Mouse (Mus musculus) liver, adult 2 months (tissue): Measurements from ENCODE around the gene Hamp. TPM values are rescaled to one million over a fixed set of nuclear protein-coding genes. Genes with fewer than 3 reads are reported as not detected.

Experiments used
- DNase-seq: peaks from one replicate; pipeline ENCODE4 v3.0.0-alpha.2; 2011; ENCODE audit warnings: low read depth, low spot score; ENCODE audit errors: extremely low read depth
- H3K27ac ChIP-seq: fragments of 200-500 bp; replicated peaks from 2 replicates; pipeline ENCODE4 v1.5.1; 2012; ENCODE audit warnings: low read depth, mild to moderate bottlenecking, control low read depth, inconsistent platforms, low read length; ENCODE audit not compliant: insufficient read depth
- H3K27me3 ChIP-seq: fragments of 200-500 bp; 2 replicates; pipeline ENCODE4 v1.6.1; 2012; ENCODE audit warnings: mild to moderate bottlenecking, moderate library complexity, low read length, inconsistent platforms; ENCODE audit not compliant: control insufficient read depth, insufficient read depth
- H3K36me3 ChIP-seq: fragments of 200-500 bp; 2 replicates; pipeline ENCODE4 v1.6.1; 2012; ENCODE audit warnings: low read length, inconsistent platforms; ENCODE audit not compliant: control insufficient read depth, insufficient read depth
- H3K4me1 ChIP-seq: fragments of 200-500 bp; 2 replicates; pipeline ENCODE4 v1.6.1; 2011; ENCODE audit warnings: low read length; ENCODE audit not compliant: control insufficient read depth, insufficient read depth
- H3K4me3 ChIP-seq: fragments of 200-500 bp; 2 replicates; pipeline ENCODE4 v1.5.1; 2011; ENCODE audit warnings: low read depth, mild to moderate bottlenecking, control low read depth, low read length, moderate library complexity; ENCODE audit not compliant: insufficient read depth
- H3K79me2 ChIP-seq: fragments of 200-500 bp; 2 replicates; pipeline ENCODE4 v1.6.1; 2012; ENCODE audit warnings: inconsistent platforms, mild to moderate bottlenecking, low read length, moderate library complexity; ENCODE audit not compliant: control insufficient read depth, insufficient read depth
- H3K9ac ChIP-seq: fragments of 200-500 bp; 2 replicates; pipeline ENCODE4 v1.6.1; 2012; ENCODE audit warnings: low read depth, mild to moderate bottlenecking, control low read depth, inconsistent platforms, low read length
- CTCF ChIP-seq: fragments of 200-500 bp; IDR thresholded peaks from 2 replicates; pipeline ENCODE4 v1.5.1; 2011; ENCODE audit warnings: low read depth, low read length, control low read depth
- POLR2A ChIP-seq: fragments of 200-500 bp; IDR thresholded peaks from 2 replicates; pipeline ENCODE4 v1.6.1; 2011; ENCODE audit warnings: low read length, control low read depth; ENCODE audit not compliant: insufficient read depth; ENCODE audit errors: extremely low read depth
- WGBS: fragments of 180-500 bp; shearing (Covaris S2); methylation state at CpG from one replicate; pipeline ENCODE4 v1.1.7; 2018; 5-methylcytosine and 5-hydroxymethylcytosine counted together
- polyA plus RNA-seq: library from polyadenylated mRNA; depleted of rRNA; stranded (reverse); fragments of >200 nt; gene quantifications from 2 replicates; pipeline ENCODE4 v1.2.3, GENCODE M21; 2012
- total RNA-seq: library from RNA; depleted of rRNA; stranded (reverse); fragments of >200 nt; gene quantifications from 2 replicates; pipeline ENCODE4 v1.2.3, GENCODE M21; 2014

Gene Hamp
- total and polyA plus RNA-seq, 2 experiments, result 1,191 to 12,671 TPM

- H3K79me2 ChIP-seq, result 0 out of 2 replicates have a peak, but pooled peaks cover 6% of the 10 kb centered on the region
- DNase-seq, result no peak
- no peak overlapping the region for H3K4me3 ChIP-seq
- H3K27me3 ChIP-seq, result no peaks in the 10 kb centered on the region
- H3K4me1 ChIP-seq, result peaks cover 32% of the 10 kb centered on the region
- TF ChIP-seq CTCF (no peak), POLR2A (peak; percentile 27; the same call in 1 of the 2 replicates)
- WGBS, result 72% methylated on average over 9 of the region's 9 CpGs
- peak overlapping the region; percentile 99; the same call in 1 of the 2 replicates for H3K9ac ChIP-seq
- H3K27ac ChIP-seq, result no peak overlapping the region; the same call in 1 of the 2 replicates
- peaks cover 16% of the 10 kb centered on the region for H3K36me3 ChIP-seq
Measured at GRCm38 (mm10) chr7:30958866-30959487, 15.1 kb upstream of the Hamp start.

GRCm38 (mm10) chr7:30958109-30958865, 14.5 kb upstream of the Hamp start:
- H3K9ac ChIP-seq, result peak overlapping the region; percentile 99
- 61% methylated on average over 28 of the region's 28 CpGs for WGBS
- TF ChIP-seq CTCF (no peak), POLR2A (0 out of 2 replicates have a peak, but pooled peaks have one; percentile 5)
- peak overlapping the region; percentile 98 for H3K4me3 ChIP-seq
- H3K79me2 ChIP-seq, result peaks cover 6% of the 10 kb centered on the region; the same call in 1 of the 2 replicates
- H3K4me1 ChIP-seq, result peaks cover 35% of the 10 kb centered on the region
- H3K36me3 ChIP-seq, result peaks cover 18% of the 10 kb centered on the region
- peak overlapping the region; percentile 99 for H3K27ac ChIP-seq
- no peak for DNase-seq
- H3K27me3 ChIP-seq, result no peaks in the 10 kb centered on the region

DNA sequence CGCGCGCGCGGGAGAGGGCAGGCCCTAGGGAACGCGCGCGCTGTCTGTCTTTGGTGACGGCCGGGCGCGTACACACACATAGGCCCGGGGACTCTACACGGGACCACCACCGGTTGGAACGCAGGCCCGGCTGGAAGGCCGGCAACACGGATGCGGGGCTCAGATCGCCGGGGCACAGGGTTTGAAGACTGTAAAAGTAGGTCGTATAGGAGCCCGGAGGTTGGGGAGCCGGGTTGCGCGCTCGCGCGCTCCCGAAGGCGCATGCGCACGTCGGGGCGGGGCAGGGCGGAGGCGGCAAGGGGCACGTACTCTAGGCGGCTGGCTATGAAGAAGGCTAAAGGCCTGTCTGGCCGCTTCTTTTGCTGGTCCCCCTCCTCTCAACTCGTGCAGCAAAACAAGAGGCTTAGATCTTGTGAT, 13.5 kb upstream of the Hamp start:
- Histone ChIP-seq H3K27ac (peak overlapping the region; percentile 99), H3K27me3 (no peaks in the 10 kb centered on the region), H3K36me3 (peaks cover 19% of the 10 kb centered on the region), H3K79me2 (peaks cover 7% of the 10 kb centered on the region; the same call in 1 of the 2 replicates), H3K4me3 (peak overlapping the region; percentile 98), H3K4me1 (peaks cover 40% of the 10 kb centered on the region), H3K9ac (peak overlapping the region; percentile 99)
- DNase-seq, result peak; percentile 72
- no peak for TF ChIP-seq CTCF
- TF ChIP-seq POLR2A, result peak; percentile 63; the same call in 1 of the 2 replicates
- under 1% methylated on average over 43 of the region's 43 CpGs for WGBS

DNA sequence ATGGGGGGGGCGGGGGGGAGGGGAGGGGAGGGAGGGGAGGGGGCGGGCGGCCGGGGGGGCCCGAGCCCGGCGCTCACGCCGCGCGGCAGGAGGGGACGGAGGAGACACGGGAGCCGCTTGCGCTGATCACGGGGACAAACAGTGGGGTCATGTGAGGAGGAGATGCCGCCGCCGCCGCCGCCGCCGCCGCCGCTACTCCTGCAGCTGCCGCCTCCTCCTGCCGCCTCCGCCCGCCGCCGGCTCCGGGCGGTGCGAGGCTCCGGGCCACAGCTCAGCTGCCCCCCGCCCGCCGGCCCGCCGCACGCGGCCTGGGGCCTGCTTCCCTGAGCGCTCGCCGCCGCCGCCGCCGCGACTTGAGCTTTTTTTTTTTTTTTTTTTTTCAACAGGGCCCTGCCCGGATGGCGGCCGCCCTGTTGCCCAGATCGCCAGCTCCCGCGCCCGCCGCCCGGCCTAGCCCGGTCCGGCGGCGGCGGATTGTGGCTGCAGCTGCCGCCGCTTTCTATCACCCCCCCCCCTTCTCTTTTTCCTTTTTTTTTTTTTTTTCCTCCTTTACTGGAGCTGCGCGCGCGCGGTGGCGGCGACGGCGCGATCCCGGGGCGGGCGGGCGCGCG, 13.0 kb upstream of the Hamp start, which contains the start of gene Usf2:
Usf2 (minus strand) TSS at position 48 of the 611 bp plus-strand sequence.
- peaks cover 7% of the 10 kb centered on the region; the same call in 1 of the 2 replicates for H3K79me2 ChIP-seq
- peak within 1 kb of the TSS; percentile 99 for H3K9ac ChIP-seq
- H3K36me3 ChIP-seq, result peaks cover 23% of the 10 kb centered on the region
- WGBS, result under 1% methylated on average over 52 of the region's 82 CpGs
- DNase-seq, result no peak
- H3K27me3 ChIP-seq, result no peaks in the 10 kb centered on the region
- H3K4me1 ChIP-seq, result peaks cover 40% of the 10 kb centered on the region
- H3K27ac ChIP-seq, result peak within 1 kb of the TSS; percentile 99
- peak within 1 kb of the TSS; percentile 98 for H3K4me3 ChIP-seq
- TF ChIP-seq POLR2A (no peak), CTCF (no peak)

DNA sequence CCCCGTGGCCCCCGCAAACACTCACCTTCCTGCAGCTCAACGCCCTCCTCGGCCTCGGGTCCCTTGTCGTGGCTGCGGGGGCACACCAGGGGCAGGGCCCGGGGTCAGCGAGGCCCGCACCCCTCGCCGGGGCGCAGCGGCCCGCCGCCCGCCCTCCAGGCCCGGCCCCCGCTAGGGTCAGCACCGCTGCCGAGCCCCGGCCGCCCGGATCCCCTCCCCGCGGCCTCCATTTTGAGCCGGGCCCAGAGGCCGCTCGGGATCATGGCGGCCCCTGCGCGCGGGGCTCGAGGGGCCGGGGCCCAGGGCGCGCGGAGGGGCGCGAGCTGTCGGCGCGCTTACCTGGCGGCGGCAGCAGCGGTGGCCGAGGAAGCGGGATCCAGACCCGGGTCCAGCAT, 12.5 kb upstream of the Hamp start:
- H3K27ac ChIP-seq, result peak overlapping the region; percentile 87
- WGBS, result under 1% methylated on average over 34 of the region's 49 CpGs
- no peaks in the 10 kb centered on the region for H3K27me3 ChIP-seq
- peak overlapping the region; percentile 98 for H3K4me3 ChIP-seq
- no peak for DNase-seq
- H3K9ac ChIP-seq, result peak overlapping the region; percentile 99
- H3K36me3 ChIP-seq, result peaks cover 23% of the 10 kb centered on the region
- H3K4me1 ChIP-seq, result peaks cover 40% of the 10 kb centered on the region
- TF ChIP-seq CTCF (no peak), POLR2A (0 out of 2 replicates have a peak, but pooled peaks have one; percentile 9)
- H3K79me2 ChIP-seq, result peaks cover 7% of the 10 kb centered on the region; the same call in 1 of the 2 replicates
